Mouse (Mus musculus) forebrain, embryonic 16.5 days (tissue): ENCODE results near the gene Mat2a. TPM values are rescaled to one million over a fixed set of nuclear protein-coding genes. Genes with fewer than 3 reads are reported as not detected.
A peak's percentile ranks its signal among the peaks of the same experiment; 100 is the strongest.

ENCODE experiments used
- ATAC-seq: fragments of 200-750 bp; cut with Nextera tagmentation; 2 replicates; pipeline ENCODE4 v1.8.0; 2017; ENCODE audit warnings: mild to moderate bottlenecking, moderate library complexity
- H3K27ac ChIP-seq: fragments of 300-500 bp; sonication (generic); 2 replicates; pipeline ENCODE4 v1.5.1; 2014; ENCODE audit warnings: low read length, control low read depth
- H3K27me3 ChIP-seq: fragments of 300-500 bp; sonication (generic); replicated peaks from 2 replicates; pipeline ENCODE4 v1.6.1; 2014; ENCODE audit warnings: low read length; ENCODE audit not compliant: control insufficient read depth, insufficient read depth
- H3K36me3 ChIP-seq: fragments of 300-500 bp; sonication (generic); 2 replicates; pipeline ENCODE4 v1.6.1; 2014; ENCODE audit not compliant: control insufficient read depth, insufficient read depth
- H3K4me1 ChIP-seq: fragments of 300-500 bp; sonication (generic); replicated peaks from 2 replicates; pipeline ENCODE4 v1.6.1; 2014; ENCODE audit warnings: low read length; ENCODE audit not compliant: control insufficient read depth, insufficient read depth
- H3K4me2 ChIP-seq: fragments of 300-500 bp; sonication (generic); 2 replicates; pipeline ENCODE4 v1.6.1; 2014; ENCODE audit warnings: mild to moderate bottlenecking, low read length, control low read depth
- H3K4me3 ChIP-seq: fragments of 300-500 bp; sonication (generic); replicated peaks from 2 replicates; pipeline ENCODE4 v1.5.1; 2014; ENCODE audit warnings: mild to moderate bottlenecking, low read length, control low read depth
- H3K9ac ChIP-seq: fragments of 300-500 bp; sonication (generic); replicated peaks from 2 replicates; pipeline ENCODE4 v1.6.1; 2014; ENCODE audit warnings: low read depth, low read length, control low read depth
- H3K9me3 ChIP-seq: fragments of 300-500 bp; sonication (generic); 2 replicates; pipeline ENCODE4 v1.6.1; 2016; ENCODE audit warnings: low read length; ENCODE audit not compliant: control insufficient read depth
- WGBS: fragments of 180-500 bp; shearing (Covaris S2); extraction: QIAGEN DNeasy Blood & Tissue Kit; methylation state at CpG from one replicate; pipeline ENCODE4 v1.1.7; 2014; 5-methylcytosine and 5-hydroxymethylcytosine counted together
- polyA plus RNA-seq: library from polyadenylated mRNA; unstranded; fragments of >200 nt; fragmentation: Nextera tagmentation; extraction: Ambion mirVana; gene quantifications from 2 replicates; pipeline ENCODE4 v1.2.1, GENCODE M21; 2015

Mat2a gene
- polyA plus RNA-seq, 1 experiment from 2014 or later, result 399 TPM

DNA sequence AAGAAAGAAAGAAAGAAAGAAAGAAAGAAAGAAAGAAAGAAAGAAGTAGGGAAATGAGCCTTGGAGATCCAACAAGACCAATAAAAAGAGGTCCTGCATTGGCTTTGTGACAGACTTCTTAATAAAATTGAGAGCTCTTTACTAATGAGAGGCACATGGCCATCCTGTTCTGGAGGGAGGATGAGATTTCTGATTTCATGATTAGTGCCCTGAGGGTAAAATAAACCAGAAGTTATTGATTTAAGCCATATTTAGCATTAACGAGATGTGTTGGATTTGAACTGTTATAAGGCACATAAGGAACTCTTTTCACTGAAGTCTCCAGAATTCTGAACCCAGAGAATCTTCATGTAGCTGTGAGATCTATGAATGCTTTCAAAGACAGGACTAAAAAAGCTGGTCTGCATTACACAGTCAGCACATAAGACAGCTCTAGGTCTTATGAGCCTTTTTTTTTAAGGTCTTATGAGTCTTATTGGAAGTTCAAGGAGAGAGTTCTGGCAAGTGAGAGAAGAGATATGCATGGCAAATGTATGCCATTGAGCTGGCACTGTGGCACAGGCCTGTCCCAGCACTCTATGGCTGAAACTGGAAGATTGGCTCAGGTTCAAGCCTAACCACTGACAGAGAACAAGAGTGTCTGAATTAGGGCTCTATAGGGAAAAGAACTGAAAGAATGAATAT lies 3.7 kb upstream of the Mat2a start:
- H3K27ac ChIP-seq, result no peak overlapping the region
- 84% methylated on average over 1 of the region's 1 CpGs for WGBS

DNA sequence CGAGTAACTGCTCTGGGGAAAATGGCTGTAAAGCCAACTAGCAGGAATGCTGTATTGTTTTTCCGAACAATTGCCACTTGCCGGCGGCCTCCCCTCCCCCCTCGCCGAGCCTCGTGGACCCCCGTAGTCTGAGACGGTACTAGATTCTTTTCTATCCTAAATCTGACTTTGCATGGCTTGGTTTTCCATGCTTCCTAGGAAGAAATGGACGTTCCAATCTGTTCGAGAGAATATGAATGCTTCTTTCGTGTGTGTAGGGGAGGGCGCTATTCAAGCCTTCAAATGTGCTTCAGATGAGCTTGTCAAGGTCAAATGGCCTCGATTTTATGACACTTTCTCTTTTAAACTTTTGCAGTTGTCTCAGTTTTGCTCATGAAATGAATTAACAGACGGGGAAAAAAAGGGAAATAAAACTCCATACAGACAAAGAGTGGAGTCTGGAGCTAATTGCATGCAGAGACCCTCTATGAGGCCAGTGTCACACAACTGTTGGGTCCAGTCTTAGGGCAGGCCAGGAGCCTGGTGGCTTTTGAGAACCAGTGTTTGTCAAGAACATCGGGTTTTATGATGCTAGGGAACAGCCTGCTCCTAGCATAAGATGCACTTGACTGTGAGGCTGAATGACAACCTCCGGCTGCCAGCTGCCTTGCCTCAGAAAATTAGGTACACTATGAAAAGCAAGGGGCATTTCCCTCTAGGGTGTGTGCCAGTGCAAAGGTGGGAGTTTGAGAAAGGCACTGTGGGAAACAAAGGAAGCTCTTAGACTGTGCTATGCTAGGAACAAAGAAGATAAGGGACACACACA lies 1.0 kb upstream of the Mat2a start:
- H3K9me3 ChIP-seq, result no peaks in the 10 kb centered on the region
- peaks cover 35% of the 10 kb centered on the region for H3K4me1 ChIP-seq
- H3K9ac ChIP-seq, result peak overlapping the region; percentile 74
- peak overlapping the region; percentile 98 for H3K4me3 ChIP-seq
- H3K27ac ChIP-seq, result peak overlapping the region; percentile 98
- WGBS, result 5% methylated on average over 17 of the region's 17 CpGs
- H3K27me3 ChIP-seq, result no peaks in the 10 kb centered on the region
- H3K36me3 ChIP-seq, result peaks cover 18% of the 10 kb centered on the region
- ATAC-seq, result no peak
- H3K4me2 ChIP-seq, result peak overlapping the region; percentile 77

More for the DNA sequence above, 3.7 kb upstream of the Mat2a start:
- no peak overlapping the region for H3K4me2 ChIP-seq
- H3K36me3 ChIP-seq, result no peaks in the 10 kb centered on the region
- H3K27me3 ChIP-seq, result no peaks in the 10 kb centered on the region
- no peak overlapping the region for H3K9ac ChIP-seq
- peaks cover 17% of the 10 kb centered on the region for H3K4me1 ChIP-seq
- no peak for ATAC-seq
- no peak overlapping the region for H3K4me3 ChIP-seq
- no peaks in the 10 kb centered on the region for H3K9me3 ChIP-seq

- Histone ChIP-seq H3K9ac (peak overlapping the region; percentile 99), H3K36me3 (peaks cover 29% of the 10 kb centered on the region), H3K9me3 (no peaks in the 10 kb centered on the region), H3K4me2 (peak overlapping the region; percentile 89), H3K27ac (peak overlapping the region; percentile 98), H3K4me1 (peaks cover 36% of the 10 kb centered on the region), H3K27me3 (no peaks in the 10 kb centered on the region), H3K4me3 (peak overlapping the region; percentile 98)
- ATAC-seq, result peak; percentile 21
- under 1% methylated on average over 52 of the region's 57 CpGs for WGBS
Measured at GRCm38 (mm10) chr6:72438862-72439354, 450 bp downstream of the Mat2a start.

GRCm38 (mm10) chr6:72438226-72438625 lies 1.1 kb downstream of the Mat2a start:
- WGBS, result 3% methylated on average over 5 of the region's 5 CpGs
- Histone ChIP-seq H3K9ac (peak overlapping the region; percentile 99), H3K27ac (no peak overlapping the region; the same call in none of the 2 replicates), H3K4me3 (peak overlapping the region; percentile 98), H3K4me2 (peak overlapping the region; percentile 89), H3K9me3 (no peaks in the 10 kb centered on the region), H3K27me3 (no peaks in the 10 kb centered on the region), H3K36me3 (peaks cover 29% of the 10 kb centered on the region), H3K4me1 (peaks cover 36% of the 10 kb centered on the region)
- no peak for ATAC-seq

- H3K27me3 ChIP-seq, result no peaks in the 10 kb centered on the region
- peaks cover 39% of the 10 kb centered on the region for H3K36me3 ChIP-seq
- no peak overlapping the region for H3K4me3 ChIP-seq
- no peak overlapping the region for H3K9ac ChIP-seq
- no peak overlapping the region for H3K4me2 ChIP-seq
- H3K27ac ChIP-seq, result no peak overlapping the region
- no peak for ATAC-seq
- peaks cover 11% of the 10 kb centered on the region for H3K4me1 ChIP-seq
- H3K9me3 ChIP-seq, result no peaks in the 10 kb centered on the region
- 88% methylated on average over 2 of the region's 2 CpGs for WGBS
Measured at GRCm38 (mm10) chr6:72432153-72432552, 7.2 kb downstream of the Mat2a start.

- H3K27me3 ChIP-seq, result no peaks in the 10 kb centered on the region
- ATAC-seq, result peak; percentile 54
- H3K4me2 ChIP-seq, result no peak overlapping the region
- no peaks in the 10 kb centered on the region for H3K9me3 ChIP-seq
- 46% methylated on average over 5 of the region's 5 CpGs for WGBS
- no peak overlapping the region for H3K4me3 ChIP-seq
- peaks cover 5% of the 10 kb centered on the region; the same call in 1 of the 2 replicates for H3K4me1 ChIP-seq
- no peak overlapping the region for H3K9ac ChIP-seq
- H3K27ac ChIP-seq, result no peak overlapping the region
- H3K36me3 ChIP-seq, result peaks cover 31% of the 10 kb centered on the region
Measured at GRCm38 (mm10) chr6:72430989-72431921, 8.1 kb downstream of the Mat2a start.

GRCm38 (mm10) chr6:72429061-72429842 lies 10.1 kb downstream of the Mat2a start:
- no peak for ATAC-seq
- 90% methylated on average over 21 of the region's 21 CpGs for WGBS

DNA sequence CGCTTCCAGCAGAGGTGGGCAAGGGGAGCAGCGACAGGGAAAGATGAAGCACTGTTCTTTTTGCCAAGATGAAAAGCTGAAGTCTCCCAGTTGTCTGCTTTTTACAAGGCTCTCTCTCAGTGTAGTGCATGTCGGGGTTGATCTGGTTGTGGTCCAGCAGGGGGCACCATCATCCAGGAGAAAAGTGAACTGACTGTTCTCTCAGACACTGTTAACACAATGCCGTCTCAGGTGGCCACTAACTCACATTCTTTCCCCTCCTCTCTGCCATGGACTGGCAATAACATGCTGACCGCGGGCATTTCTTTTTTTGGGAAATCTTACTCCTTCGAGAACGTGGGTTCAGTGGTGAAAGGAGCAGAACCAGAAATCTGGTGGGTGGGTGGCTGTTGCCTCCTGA lies 11.3 kb downstream of the Mat2a start:
- H3K4me1 ChIP-seq, result no peaks in the 10 kb centered on the region
- peak; percentile 82 for ATAC-seq
- no peak overlapping the region for H3K4me3 ChIP-seq
- WGBS, result 35% methylated on average over 8 of the region's 8 CpGs
- no peak overlapping the region for H3K27ac ChIP-seq
- no peaks in the 10 kb centered on the region for H3K9me3 ChIP-seq
- no peak overlapping the region for H3K9ac ChIP-seq
- H3K27me3 ChIP-seq, result no peaks in the 10 kb centered on the region
- no peak overlapping the region for H3K4me2 ChIP-seq
- peaks cover 26% of the 10 kb centered on the region for H3K36me3 ChIP-seq

More at GRCm38 (mm10) chr6:72429061-72429842, 10.1 kb downstream of the Mat2a start:
- Histone ChIP-seq H3K4me2 (no peak overlapping the region), H3K9ac (no peak overlapping the region), H3K4me3 (no peak overlapping the region), H3K4me1 (no peaks in the 10 kb centered on the region), H3K27ac (no peak overlapping the region), H3K36me3 (peaks cover 20% of the 10 kb centered on the region), H3K27me3 (no peaks in the 10 kb centered on the region), H3K9me3 (no peaks in the 10 kb centered on the region)
